Mouse (Mus musculus) B cell, adult 67 days (primary cell): ENCODE measurements around the gene Vmn1r230. TPM values are rescaled to one million over a fixed set of nuclear protein-coding genes. Genes with fewer than 3 reads are reported as not detected.

Source experiments
- total RNA-seq, 2 experiments: library from RNA; stranded (reverse); gene quantifications; 4 replicates each; pipeline ENCODE4 v1.2.4; 2023

The Vmn1r230 gene
- not detected for total RNA-seq

GRCm38 (mm10) chr17:20840144-20840543 lies at the start of gene Vmn1r230:
Gene Vmn1r230, plus strand, starts transcription at chr17:20840444.

GRCm38 (mm10) chr17:20811255-20811654 lies 29.0 kb upstream of the Vmn1r230 start, which contains the start of gene Vmn1r229:
Gene Vmn1r229, plus strand, starts transcription at chr17:20811555.

Other genes with a start within 250 kb of the Vmn1r230 start
- gene Vmn2r110, start 244.0 kb upstream of the Vmn1r230 start, total RNA-seq, result not detected
- gene Fpr-rs3, start 215.6 kb upstream of the Vmn1r230 start, total RNA-seq, result not detected
- not detected for gene Vmn1r226, start 157.6 kb upstream of the Vmn1r230 start, total RNA-seq
- not detected for gene Vmn1r227, start 110.6 kb upstream of the Vmn1r230 start, total RNA-seq
- gene Vmn1r228, start 54.3 kb upstream of the Vmn1r230 start, total RNA-seq, result not detected
- under 1 TPM; 0.06 TPM for gene Vmn1r229, start 28.9 kb upstream of the Vmn1r230 start, total RNA-seq
- gene Vmn1r231, start 64.6 kb downstream of the Vmn1r230 start, total RNA-seq, result not detected
- not detected for gene Vmn1r232, start 79.3 kb downstream of the Vmn1r230 start, total RNA-seq
- 100 to 1,000 TPM; 277 to 298 TPM for gene Ppp2r1a, start 104.9 kb downstream of the Vmn1r230 start, total RNA-seq
- not detected for gene Vmn1r233, start 156.0 kb downstream of the Vmn1r230 start, total RNA-seq
- 10 to 100 TPM; 17.9 to 21.7 TPM for gene Zfp160, start 168.5 kb downstream of the Vmn1r230 start, total RNA-seq